Mouse (Mus musculus) embryonic stem cell, embryonic (primary cell): ENCODE data around the gene Foxp1.

Experiments
- CTCF ChIA-PET, 4 experiments: fragments of 300-600 bp in 2 of 4; fragments of 350-600 bp in 2 of 4; sonication (Branson Sonifier 250); formaldehyde crosslinking; loops; one replicate each; lab custom pipeline; 2022; ENCODE audit warnings: inconsistent platforms in 2 of 4; lab: Charles Lee
- POLR2A ChIA-PET, 4 experiments: fragments of 300-600 bp in 2 of 4; fragments of 350-600 bp in 2 of 4; sonication (Branson Sonifier 250); formaldehyde crosslinking; loops; one replicate each; lab custom pipeline; 2022; ENCODE audit warnings: antibody characterized with exemption in 4 of 4, inconsistent platforms in 1 of 4; lab: Charles Lee

Gene Foxp1

DNA sequence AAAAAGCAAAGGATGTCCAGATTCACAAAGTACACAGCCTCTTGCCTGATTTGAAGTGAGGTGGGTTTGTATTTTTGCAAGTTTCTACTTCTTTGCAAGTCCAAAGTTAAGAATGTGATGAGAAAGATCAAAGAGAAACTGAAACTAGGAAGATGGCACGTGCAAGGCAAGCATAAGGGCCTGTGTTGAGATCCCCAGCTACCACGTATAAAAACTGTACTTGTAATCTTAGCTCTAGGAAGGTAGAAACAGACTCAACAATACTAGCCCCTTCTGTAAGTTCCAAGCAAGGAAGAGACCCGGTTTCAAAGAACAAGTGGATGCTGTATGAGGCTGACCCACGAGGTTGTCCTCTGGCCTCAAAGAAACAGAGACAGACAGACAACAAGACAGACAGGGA, 90.6 kb downstream of the Foxp1 start:
- ChIA-PET CTCF (no interaction called here), POLR2A (no interaction called here)

DNA sequence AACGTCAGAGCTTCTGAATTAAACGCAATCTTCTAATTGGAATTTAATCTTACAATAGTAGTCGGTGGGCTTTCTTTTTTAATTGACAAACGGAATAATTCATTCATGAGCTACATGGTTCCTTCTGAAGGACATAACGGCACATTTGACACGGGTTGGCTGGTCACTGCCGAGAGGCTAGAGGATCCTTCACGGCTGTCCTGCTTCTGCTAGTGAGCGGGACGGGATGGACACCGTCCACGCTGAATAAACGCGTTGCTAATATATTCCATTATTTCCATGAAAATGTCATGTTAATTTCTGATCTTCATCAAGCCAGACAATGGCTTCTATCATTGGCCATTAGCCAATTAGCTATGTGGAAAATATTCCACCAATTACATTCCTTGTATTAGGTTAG, 92.0 kb downstream of the Foxp1 start:
- POLR2A ChIA-PET: no interaction called here
- CTCF ChIA-PET: no interaction called here

DNA sequence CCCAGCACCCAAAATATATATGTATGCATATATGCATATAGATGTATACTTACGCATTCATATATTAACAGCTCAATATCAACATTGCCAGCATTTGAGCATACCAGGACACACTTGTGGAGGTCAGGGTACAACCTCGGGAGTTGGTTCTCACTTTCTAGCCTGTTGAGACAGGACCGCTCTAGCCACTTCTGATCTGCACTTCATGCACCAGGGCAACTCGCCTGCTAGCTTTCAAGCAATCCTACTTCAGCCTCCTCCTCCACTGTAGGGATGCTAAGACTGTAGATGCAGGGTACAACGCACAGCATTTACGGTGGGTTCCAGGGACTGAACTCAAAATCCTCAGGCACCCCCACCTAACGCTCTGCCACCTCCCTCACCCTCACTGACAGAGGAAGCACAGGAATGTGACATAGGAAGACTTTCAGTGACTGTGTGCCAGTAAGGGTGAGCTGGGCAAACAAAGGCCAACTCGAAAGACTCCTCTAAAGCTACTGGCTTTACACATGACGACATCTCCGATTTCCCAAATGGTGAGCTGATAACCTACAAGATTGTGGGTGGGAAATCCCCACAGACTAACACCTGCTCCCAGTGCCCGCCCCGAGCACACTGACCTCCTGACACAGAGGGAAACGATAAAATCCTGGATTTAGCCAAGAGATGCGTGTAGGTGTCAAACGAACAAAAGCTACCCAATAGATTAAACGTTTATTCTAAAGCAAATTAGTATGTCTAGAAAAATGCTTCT, 93.0 kb downstream of the Foxp1 start:
- ChIA-PET CTCF (no interaction called here), POLR2A (interaction anchor here in 1 of 4 experiments (0.6 kb wide), 1 partner anchor 40 kb away, joined by 6 read pairs; no protein-coding TSS in a partner anchor)

DNA sequence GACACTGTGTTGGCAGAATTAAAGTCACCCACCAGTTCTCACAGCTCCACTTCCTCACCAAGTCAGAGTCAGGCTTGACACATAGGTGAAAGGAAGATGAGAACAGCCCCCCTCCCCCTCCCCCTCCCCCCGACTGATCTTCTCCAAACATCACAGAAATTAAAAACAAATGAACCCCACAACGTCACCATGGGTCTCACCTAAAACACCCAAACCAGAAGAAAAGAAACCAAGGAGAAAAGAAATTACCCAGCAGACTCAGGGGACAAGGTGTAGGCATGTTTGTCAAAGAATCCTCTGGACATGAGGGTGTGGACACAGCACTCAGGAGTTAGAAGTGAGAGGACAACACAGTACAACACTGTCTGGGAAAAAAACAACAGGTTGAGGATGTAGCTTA, 93.6 kb downstream of the Foxp1 start:
- CTCF ChIA-PET: no interaction called here
- POLR2A ChIA-PET: interaction anchor here in 2 of 4 experiments (0.6 kb wide), 2 partner anchors 41 to 258 kb away, joined by 6 read pairs; no protein-coding TSS in a partner anchor

DNA sequence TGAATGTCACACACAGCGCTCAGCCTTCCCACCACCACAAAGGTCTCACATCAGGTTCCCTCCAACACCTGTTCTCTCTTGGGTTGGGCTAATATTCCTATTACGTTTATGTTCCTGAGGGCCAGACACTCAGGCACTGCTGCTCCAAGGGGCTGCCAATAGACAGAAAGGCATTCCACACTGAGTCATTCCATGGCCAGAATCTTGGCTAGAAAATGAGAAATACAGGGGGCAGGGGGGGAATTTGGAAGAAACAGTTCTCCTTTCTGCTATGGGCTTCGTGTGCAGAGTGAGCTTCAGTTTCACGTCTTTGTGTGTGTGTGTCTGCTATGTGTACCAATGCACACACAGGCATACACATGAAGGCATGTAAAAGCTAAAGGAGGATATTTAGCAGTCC, 95.2 kb downstream of the Foxp1 start:
- CTCF ChIA-PET: interaction anchor here in 1 of 4 experiments (0.6 kb wide), 1 partner anchor 845 kb away, joined by 3 read pairs; no protein-coding TSS in a partner anchor
- POLR2A ChIA-PET: no interaction called here

DNA sequence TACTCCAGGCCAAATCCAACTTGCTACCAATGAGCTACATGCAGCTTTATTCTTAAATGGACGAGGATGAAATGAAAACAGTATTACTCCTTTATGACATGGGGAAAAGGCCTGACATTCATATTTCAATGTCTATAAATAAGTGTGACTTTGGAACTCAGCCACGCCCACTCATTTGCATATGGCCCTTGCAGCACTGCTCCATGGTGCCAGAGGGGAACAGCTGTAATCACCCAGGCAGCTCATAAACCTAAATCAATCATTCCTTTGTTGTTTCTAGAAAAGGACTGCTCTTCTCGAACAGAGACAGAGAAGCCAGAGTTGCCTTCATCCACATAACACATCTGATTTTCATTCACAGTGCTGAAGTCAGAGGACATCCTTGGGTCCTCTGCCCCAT, 97.5 kb downstream of the Foxp1 start:
- CTCF ChIA-PET: no interaction called here
- POLR2A ChIA-PET: no interaction called here

DNA sequence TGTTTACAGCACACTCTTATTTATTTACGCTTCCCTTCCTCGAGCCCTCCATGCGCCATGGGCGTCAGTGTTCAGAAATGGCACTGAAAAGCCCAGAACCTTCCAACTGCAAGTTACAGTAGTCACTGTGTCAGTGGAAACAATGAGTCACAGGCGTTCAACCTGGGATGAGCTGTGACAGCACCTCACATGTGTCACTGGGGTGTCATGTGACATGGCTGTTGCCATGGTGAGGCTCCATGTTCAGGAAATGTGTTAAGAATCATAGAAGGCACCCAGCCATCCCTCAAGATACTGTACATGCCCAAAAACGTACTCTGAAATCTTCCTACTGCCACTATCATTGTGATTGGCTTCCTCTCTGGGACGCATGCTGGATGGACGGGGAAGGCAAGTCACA, 101.9 kb downstream of the Foxp1 start:
- CTCF ChIA-PET: no interaction called here
- POLR2A ChIA-PET: no interaction called here

DNA sequence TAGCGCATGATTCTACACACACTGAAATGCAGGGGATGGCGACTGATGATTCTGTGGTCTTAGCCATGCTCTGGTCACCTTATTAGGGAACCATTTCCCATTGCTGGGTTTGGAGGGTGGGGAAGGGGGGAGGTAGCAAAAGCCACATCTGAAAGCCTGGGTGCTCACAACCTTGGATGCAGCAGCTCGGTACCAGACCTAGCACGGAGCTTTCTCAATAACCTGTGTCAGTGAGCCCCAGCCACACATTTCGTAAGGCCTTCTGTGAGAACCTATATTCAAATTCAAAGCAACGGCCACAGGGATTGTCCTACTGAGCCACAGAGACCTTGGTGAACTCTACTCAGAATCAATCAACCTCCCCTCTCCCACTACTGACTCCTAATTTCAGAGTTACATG, 109.9 kb downstream of the Foxp1 start:
- ChIA-PET POLR2A (no interaction called here), CTCF (interaction anchor here in 1 of 4 experiments (0.6 kb wide), 1 partner anchor 27 kb away, joined by 4 read pairs; no protein-coding TSS in a partner anchor)

DNA sequence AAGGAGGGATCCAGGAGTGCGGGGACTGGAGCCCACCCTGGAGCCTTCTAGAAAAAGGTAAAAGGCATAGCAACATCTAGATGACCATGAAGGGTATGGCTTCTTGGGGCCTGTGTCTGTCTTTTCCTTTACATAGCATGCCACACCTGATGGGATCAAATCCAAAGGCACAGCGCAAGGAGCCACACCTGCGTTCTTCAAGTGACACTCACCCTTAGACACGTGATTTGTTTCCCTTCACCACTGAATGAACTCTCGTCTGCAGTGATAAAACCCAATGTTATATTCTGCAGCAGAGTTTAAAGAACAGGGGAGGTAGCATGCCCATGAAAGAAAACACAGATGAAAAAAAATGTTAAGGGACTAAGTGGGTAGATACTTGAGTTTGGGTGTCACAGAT, 112.9 kb downstream of the Foxp1 start:
- POLR2A ChIA-PET: no interaction called here
- CTCF ChIA-PET: no interaction called here

DNA sequence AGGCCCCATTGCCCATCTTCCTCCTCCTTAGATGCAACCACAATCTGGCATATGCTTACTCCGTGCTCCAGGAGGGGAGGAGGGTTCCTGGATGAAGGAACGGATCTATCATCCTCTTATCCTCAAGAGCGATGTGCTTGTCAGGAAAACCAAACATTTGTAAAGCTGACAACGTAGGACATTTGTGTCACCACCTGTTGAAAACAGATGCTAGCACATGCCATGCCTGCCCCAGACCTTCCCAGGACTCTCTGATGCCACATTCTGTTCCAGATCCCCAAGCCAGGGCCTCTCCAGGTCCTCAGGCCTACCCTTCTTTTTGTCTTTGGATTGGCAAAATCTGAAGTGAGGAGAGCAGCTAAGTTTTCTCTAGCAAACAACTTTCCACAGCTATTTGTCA, 113.6 kb downstream of the Foxp1 start:
- POLR2A ChIA-PET: interaction anchor here in 1 of 4 experiments (0.5 kb wide), 1 partner anchor 140 kb away, joined by 3 read pairs; no protein-coding TSS in a partner anchor
- CTCF ChIA-PET: interaction anchor here in 1 of 4 experiments (0.5 kb wide), 1 partner anchor 356 kb away, joined by 10 read pairs; no protein-coding TSS in a partner anchor

DNA sequence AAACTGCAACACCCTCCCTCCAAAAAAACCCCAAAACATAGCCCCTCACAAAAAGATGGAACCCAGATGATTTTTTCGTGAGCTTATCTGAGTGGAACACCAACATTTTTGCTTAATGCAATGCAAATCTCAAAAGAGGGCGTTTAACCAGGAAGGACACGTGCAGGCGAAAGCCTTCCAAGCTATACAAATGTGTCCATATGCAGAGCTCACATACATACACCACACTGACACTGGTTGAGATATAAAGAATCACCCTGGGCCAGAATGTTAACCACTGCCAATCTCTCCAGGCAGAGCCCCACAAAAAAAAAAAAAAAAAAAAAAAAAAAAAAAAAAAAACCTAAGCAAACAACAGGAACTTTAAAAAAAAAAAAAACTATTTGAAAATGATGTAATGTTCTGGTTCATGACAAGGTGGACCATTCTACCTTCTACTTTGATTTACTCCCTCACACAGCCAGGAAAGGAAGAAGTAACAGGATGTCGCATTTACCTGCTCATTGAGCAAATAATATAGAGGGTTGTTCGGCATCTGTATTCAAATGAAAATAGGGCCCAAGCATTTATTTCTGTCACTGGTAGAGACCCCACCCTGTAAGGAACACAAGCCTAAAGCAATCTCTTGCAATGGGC, 118.6 kb downstream of the Foxp1 start:
- POLR2A ChIA-PET: no interaction called here
- CTCF ChIA-PET: no interaction called here

DNA sequence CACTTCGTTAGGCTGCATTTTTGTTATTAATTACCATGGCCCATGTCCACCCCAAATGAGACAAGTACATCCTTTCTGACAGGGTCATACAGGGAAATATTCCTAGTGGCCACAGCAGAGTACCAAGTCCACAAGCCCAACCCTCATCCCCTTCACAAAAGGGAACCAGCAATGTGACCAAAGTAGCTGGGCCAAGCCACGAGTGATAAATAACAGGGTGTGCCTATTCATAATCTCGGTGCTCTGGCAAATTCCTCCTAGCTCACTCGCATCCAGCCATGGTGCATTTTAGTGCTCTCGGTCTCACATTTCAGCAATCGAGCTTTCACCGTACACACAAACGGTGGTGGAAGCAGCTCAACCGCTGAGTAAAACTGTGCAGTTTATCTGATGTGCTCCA, 119.6 kb downstream of the Foxp1 start:
- ChIA-PET POLR2A (no interaction called here), CTCF (no interaction called here)

DNA sequence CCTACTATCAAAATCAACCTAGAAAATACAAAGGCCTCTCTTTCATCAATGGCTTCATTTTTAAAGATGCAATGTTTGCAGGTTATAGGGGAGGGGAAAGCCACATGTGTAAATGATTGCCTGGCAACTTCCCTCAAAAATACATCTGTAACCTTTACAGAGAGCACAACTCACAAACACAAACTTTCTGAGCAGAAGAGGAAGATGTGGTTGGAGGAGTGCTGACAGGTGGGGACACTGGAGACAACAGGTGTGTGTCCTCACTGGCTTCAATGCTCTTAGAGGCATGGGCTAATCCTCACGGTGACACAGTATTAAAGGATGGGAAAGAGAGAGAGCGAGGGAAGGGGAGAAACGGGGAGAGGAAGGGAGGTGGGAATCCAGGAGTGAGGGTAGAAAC, 120.2 kb downstream of the Foxp1 start:
- POLR2A ChIA-PET: interaction anchor here in 1 of 4 experiments (1.3 kb wide), 1 partner anchor 47 kb away, joined by 4 read pairs; no protein-coding TSS in a partner anchor
- CTCF ChIA-PET: no interaction called here

DNA sequence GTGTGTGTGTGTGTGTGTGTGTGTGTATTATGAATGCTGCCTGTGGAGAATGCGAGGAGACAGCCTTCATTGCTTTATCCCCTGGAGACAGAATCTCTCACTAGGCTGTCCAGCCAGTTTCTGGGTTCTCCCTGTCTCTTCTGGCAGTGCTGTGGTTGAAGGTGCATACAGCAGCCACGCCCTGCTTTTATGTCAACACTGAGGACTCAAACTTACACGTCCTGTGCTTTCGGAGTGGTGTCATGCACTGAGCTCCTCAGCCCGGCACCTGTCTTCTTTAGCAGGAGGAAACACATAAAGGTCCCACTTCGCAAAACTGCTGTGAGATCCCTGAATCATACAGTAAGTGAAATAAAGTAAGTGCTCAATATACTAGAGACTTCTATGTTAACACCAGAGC, 120.7 kb downstream of the Foxp1 start:
- ChIA-PET CTCF (no interaction called here), POLR2A (interaction anchor here in 1 of 4 experiments (1.3 kb wide), 1 partner anchor 47 kb away, joined by 4 read pairs; no protein-coding TSS in a partner anchor)

DNA sequence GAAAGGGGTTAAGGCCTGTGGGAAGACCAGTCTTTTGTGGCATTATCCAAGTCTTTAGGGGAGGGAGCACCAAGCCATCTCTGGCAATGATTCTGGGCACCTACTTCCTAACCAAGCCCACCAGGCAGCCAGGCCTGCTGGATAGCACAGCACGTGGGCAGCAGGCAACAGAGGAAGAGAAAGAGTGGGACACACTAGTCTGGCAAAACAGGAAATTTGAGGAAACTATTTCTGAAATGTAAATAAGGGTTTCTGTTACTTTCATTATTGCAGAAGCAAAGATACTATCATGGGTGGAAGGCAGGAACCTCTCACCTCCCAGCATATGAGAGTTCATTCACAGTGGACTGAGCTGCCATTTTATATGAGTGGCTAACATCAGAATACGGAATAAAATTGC, 121.3 kb downstream of the Foxp1 start:
- POLR2A ChIA-PET: interaction anchor here in 1 of 4 experiments (1.3 kb wide), 1 partner anchor 48 kb away, joined by 4 read pairs; no protein-coding TSS in a partner anchor

DNA sequence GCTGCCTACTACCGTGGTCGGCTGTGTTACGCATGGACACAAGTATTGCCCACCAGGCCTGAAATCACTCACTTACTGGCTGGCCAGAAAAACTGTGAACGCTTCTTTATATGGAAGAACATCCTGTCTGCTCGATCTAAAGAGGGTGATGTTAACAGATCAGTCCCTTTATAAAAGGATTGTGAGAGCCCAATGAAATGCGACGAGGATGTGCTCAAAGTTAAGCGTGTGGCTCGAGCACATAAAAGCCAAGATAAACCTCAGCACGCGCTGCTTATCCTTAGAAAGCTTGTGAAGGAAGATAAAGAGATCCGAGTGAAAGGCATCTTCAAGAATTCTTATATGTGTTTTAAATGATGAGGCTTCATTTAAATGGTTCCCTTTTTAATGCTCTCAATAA, 126.8 kb downstream of the Foxp1 start:
- ChIA-PET POLR2A (interaction anchor here in 1 of 4 experiments (1.4 kb wide), 1 partner anchor 17 kb away, joined by 3 read pairs; no protein-coding TSS in a partner anchor), CTCF (interaction anchor here in 1 of 4 experiments (0.7 kb wide), 1 partner anchor 76 kb away, joined by 4 read pairs; no protein-coding TSS in a partner anchor)

More for the DNA sequence above, 121.3 kb downstream of the Foxp1 start:
- CTCF ChIA-PET: no interaction called here

DNA sequence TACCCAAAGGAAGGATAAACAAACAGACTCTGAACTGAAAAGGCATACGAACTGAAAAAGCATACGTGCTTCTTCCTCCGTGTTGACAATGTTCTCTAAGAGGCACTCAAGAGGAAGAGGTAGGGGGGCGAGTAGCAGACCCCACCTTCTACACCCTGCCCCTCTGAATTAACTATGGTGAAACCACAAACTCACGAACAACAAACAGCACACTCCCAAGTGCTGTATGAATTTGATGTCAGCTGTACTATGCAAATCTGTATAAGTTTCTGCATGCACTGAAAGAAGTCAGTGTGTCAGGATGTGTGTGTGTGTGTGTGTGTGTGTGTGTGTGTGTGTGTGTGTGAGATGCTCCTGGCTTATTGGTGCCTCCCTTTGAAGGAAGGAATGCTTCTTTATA, 127.7 kb downstream of the Foxp1 start:
- ChIA-PET POLR2A (no interaction called here), CTCF (no interaction called here)

DNA sequence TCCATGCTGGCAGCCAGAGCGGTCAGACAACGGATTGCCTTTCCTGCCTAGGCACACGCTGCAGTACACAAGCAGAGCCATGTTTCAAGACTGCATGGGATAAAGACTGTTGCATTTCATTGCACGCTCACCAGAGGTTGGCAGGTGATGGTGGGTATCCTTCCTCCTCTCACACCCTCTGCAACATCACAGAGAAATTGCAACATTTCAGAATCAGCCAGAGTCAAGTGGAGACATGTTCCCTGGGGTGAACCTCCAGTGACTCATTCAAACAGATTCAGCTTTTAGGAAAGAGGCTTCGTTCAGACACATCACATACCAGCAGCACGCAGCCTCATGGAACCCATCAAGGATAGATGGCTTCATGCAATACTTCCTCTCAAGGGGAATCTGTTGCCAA, 130.0 kb downstream of the Foxp1 start:
- CTCF ChIA-PET: no interaction called here
- POLR2A ChIA-PET: no interaction called here

DNA sequence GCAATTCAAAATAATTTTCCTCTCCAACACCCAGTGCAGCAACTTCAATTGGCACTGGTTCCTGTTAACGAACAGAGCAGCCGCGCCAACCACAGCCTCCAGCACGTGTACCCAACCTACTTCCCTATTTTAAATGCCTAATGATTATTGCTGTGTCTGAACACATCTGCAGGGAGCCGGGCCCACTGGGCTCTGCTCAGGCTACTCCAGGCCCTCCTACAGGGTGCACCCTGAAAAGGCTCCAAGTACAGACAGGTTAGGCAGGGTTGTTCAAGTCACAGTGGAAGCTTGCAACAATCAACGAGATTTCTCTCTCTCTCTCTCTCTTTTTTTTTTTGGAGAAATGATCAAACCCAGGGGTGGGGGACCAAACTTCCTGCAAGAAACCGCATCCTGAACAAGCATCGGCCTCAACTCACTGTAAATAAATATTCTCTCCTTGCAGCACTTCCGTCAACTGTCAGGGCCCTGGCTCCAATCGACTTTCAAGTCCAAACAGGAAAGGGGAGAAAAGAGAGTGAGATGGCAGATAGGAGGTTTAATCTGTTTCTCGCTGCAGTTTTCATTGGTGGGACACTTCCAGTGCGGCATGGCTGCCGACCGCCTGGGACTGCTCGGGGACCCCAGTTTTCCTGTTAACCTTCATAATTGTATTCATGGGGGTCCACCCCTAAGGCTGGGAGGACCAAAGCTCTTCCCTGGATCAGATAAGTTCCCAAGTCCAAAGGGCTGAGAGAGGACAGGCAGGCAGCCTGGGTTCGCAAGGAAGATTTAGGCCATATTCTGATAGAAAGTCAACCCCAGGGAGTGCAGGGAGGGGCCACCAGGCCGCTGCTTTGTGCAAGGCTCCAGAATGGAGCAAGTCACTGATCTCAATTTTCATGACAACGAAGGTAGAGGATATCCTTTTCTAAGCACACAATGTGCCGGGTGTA, 133.5 kb downstream of the Foxp1 start:
- CTCF ChIA-PET: no interaction called here
- POLR2A ChIA-PET: interaction anchor here in 2 of 4 experiments (0.5 to 1.3 kb wide), 2 partner anchors 11 to 325 kb away, joined by 3 to 4 read pairs; no protein-coding TSS in a partner anchor
